Mouse (Mus musculus): ENCODE results near the gene Tirap. TPM values are rescaled to one million over a fixed set of nuclear protein-coding genes. Genes with fewer than 3 reads are reported as not detected.
A peak's percentile ranks its signal among the peaks of the same experiment; 100 is the strongest.
"Not testable (repeated sequence)": the region's sequence is repeated elsewhere in the genome, so short reads cannot be mapped to it uniquely, and the experiment has no call there.

Gene Tirap
- total RNA-seq, 2 experiments from 2014 or later: 1.1 to 2.1 TPM

GRCm38 (mm10) chr9:35163011-35163690, 36.9 kb downstream of the Tirap start:
- intact Hi-C loops (cut with DNase I): loop anchor here (10.0 kb wide), 2 partner anchors 668 to 1898 kb away; no protein-coding TSS in a partner anchor
- Histone ChIP-seq H3K4me3 (no peak overlapping the region), H3K27ac (no peak overlapping the region)
- no peak for DNase-seq (ENCODE audit: extremely low spot score in 1 of 2, low spot score in 2 of 2)
- TF ChIP-seq CTCF (IDR thresholded peaks at IDR 0.05): no peak

- intact Hi-C loops (cut with DNase I): loop anchor here (10.0 kb wide), 2 partner anchors 667 to 1897 kb away; no protein-coding TSS in a partner anchor
Observed at GRCm38 (mm10) chr9:35161721-35162120, 38.4 kb downstream of the Tirap start.

GRCm38 (mm10) chr9:35160662-35161061, 39.4 kb downstream of the Tirap start:
- TF ChIP-seq CTCF (IDR thresholded peaks at IDR 0.05): no peak
- DNase-seq (ENCODE audit: extremely low spot score in 1 of 2, low spot score in 2 of 2): no peak
- intact Hi-C loops (cut with DNase I): loop anchor here (10.0 kb wide), 2 partner anchors 666 to 1896 kb away; no protein-coding TSS in a partner anchor

More at GRCm38 (mm10) chr9:35161721-35162120, 38.4 kb downstream of the Tirap start:
- no peak overlapping the region for H3K4me3 ChIP-seq
- H3K27ac ChIP-seq: no peak overlapping the region
- no peak for DNase-seq (ENCODE audit: extremely low spot score in 1 of 2, low spot score in 2 of 2)
- TF ChIP-seq CTCF (IDR thresholded peaks at IDR 0.05): no peak

GRCm38 (mm10) chr9:35158477-35158876, 41.6 kb downstream of the Tirap start:
- TF ChIP-seq CTCF (IDR thresholded peaks at IDR 0.05): no peak
- Histone ChIP-seq H3K27ac (no peak overlapping the region), H3K4me3 (no peak overlapping the region)
- DNase-seq (ENCODE audit: extremely low spot score in 1 of 2, low spot score in 2 of 2): no peak
- intact Hi-C loops (cut with DNase I): no loop called here

More at GRCm38 (mm10) chr9:35160662-35161061, 39.4 kb downstream of the Tirap start:
- no peak overlapping the region for H3K27ac ChIP-seq
- H3K4me3 ChIP-seq: no peak overlapping the region

- Histone ChIP-seq H3K27ac (peak overlapping the region; percentile 7; the same call in 1 of the 2 replicates), H3K4me3 (no peak overlapping the region)
- DNase-seq (ENCODE audit: extremely low spot score in 1 of 2, low spot score in 2 of 2): no peak
- no peak for TF ChIP-seq CTCF (IDR thresholded peaks at IDR 0.05)
- intact Hi-C loops (cut with DNase I): no loop called here
Observed at GRCm38 (mm10) chr9:35156862-35157261, 43.2 kb downstream of the Tirap start.

- TF ChIP-seq CTCF (IDR thresholded peaks at IDR 0.05): no peak
- intact Hi-C loops (cut with DNase I): no loop called here
- no peak overlapping the region for H3K4me3 ChIP-seq
- DNase-seq (ENCODE audit: extremely low spot score in 1 of 2, low spot score in 2 of 2): no peak
- peak overlapping the region; percentile 7; the same call in 1 of the 2 replicates for H3K27ac ChIP-seq
Observed at GRCm38 (mm10) chr9:35156002-35156710, 43.9 kb downstream of the Tirap start.

GRCm38 (mm10) chr9:35152923-35153322, 47.2 kb downstream of the Tirap start:
- TF ChIP-seq CTCF (IDR thresholded peaks at IDR 0.05): no peak
- no peak overlapping the region for H3K27ac ChIP-seq
- intact Hi-C loops (cut with DNase I): no loop called here
- DNase-seq (ENCODE audit: extremely low spot score in 1 of 2, low spot score in 2 of 2): no peak
- H3K4me3 ChIP-seq: no peak overlapping the region

- DNase-seq (ENCODE audit: extremely low spot score in 1 of 2, low spot score in 2 of 2); intact Hi-C loops (cut with DNase I); H3K4me3 ChIP-seq: not testable (repeated sequence)
Observed at GRCm38 (mm10) chr9:35148822-35149221, 51.3 kb downstream of the Tirap start.

GRCm38 (mm10) chr9:35147261-35147660, 52.8 kb downstream of the Tirap start:
- H3K4me3 ChIP-seq; H3K27ac ChIP-seq; DNase-seq (ENCODE audit: extremely low spot score in 1 of 2, low spot score in 2 of 2); intact Hi-C loops (cut with DNase I): not testable (repeated sequence)

More at GRCm38 (mm10) chr9:35148822-35149221, 51.3 kb downstream of the Tirap start:
- H3K27ac ChIP-seq: not testable (repeated sequence)

- intact Hi-C loops (cut with DNase I): no loop called here
Observed at GRCm38 (mm10) chr9:35145829-35146228, 54.3 kb downstream of the Tirap start.

GRCm38 (mm10) chr9:35145118-35145517, 55.0 kb downstream of the Tirap start:
- no peak for DNase-seq (ENCODE audit: extremely low spot score in 1 of 2, low spot score in 2 of 2)
- Histone ChIP-seq H3K4me3 (no peak overlapping the region), H3K27ac (no peak overlapping the region)
- intact Hi-C loops (cut with DNase I): no loop called here
- no peak for TF ChIP-seq CTCF (IDR thresholded peaks at IDR 0.05)

More at GRCm38 (mm10) chr9:35145829-35146228, 54.3 kb downstream of the Tirap start:
- DNase-seq (ENCODE audit: extremely low spot score in 1 of 2, low spot score in 2 of 2): no peak
- no peak for TF ChIP-seq CTCF (IDR thresholded peaks at IDR 0.05)
- H3K27ac ChIP-seq: no peak overlapping the region
- H3K4me3 ChIP-seq: no peak overlapping the region

GRCm38 (mm10) chr9:35142221-35142620, 57.9 kb downstream of the Tirap start:
- no peak overlapping the region for H3K4me3 ChIP-seq
- H3K27ac ChIP-seq: no peak overlapping the region
- intact Hi-C loops (cut with DNase I): no loop called here
- no peak for DNase-seq (ENCODE audit: extremely low spot score in 1 of 2, low spot score in 2 of 2)
- no peak for TF ChIP-seq CTCF (IDR thresholded peaks at IDR 0.05)
